Mouse (Mus musculus): Measurements from ENCODE around the gene Ddx46.

- no peak for TF ChIP-seq POLR2A (IDR thresholded peaks at IDR 0.05; ENCODE audit: insufficient read depth, low read depth, low read length)
- TF ChIP-seq CTCF (IDR thresholded peaks at IDR 0.05; ENCODE audit: insufficient read depth, low read depth, low read length): no peak
These were observed 33.2 kb upstream of the Ddx46 start for GRCm38 (mm10) chr13:55601611-55602010.
